Mouse (Mus musculus): ENCODE results near the gene Snn. TPM values are rescaled to one million over a fixed set of nuclear protein-coding genes. Genes with fewer than 3 reads are reported as not detected.

Gene Snn
- total RNA-seq, 1 experiment from 2014 or later: 16.3 TPM

DNA sequence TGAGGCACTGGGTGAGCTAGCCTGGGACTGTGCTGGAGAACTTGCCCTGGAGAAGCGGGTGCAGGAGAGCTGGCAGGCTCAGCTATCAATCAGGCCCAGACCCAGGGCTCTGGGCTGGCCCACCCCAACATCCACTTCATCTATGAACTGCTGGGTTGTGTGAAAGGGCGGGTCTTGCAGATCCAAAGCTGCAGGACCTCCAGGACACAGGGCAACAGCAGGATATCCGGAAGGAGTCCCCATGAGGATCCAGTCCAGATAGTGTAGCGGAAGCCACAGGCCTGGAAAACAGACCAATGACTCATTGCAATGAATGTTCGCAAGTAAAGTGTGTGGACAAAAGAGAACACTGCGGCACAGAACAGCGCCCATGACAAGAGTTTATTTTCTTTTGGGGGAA lies 14.3 kb upstream of the Snn start:
- DNase-seq: peak; percentile 32

- DNase-seq: no peak
Observed at GRCm38 (mm10) chr16:11047130-11047529, 13.6 kb upstream of the Snn start.

GRCm38 (mm10) chr16:11050226-11050625 lies 10.5 kb upstream of the Snn start:
- DNase-seq: no peak

GRCm38 (mm10) chr16:11051134-11051533 lies 9.6 kb upstream of the Snn start:
- no peak for DNase-seq

DNA sequence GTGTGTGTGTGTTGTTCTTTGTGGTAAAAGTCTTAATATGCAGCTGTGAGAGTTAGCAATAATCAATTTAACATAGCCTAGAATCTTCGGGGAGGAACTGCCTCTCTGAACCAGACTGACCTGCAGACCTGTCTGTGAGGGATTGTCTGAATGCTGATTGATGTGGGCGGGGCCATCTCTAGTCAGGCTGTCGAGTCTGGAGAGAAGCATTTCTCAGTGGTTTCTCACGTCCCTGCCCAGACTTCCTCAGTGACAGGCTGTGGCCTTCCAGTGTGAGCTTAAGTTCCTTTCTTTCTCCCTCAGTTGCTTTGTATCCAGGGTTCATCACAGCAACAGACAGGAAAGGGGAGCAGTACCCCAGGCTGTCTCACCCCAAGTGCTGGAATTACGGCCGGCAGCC lies 6.3 kb upstream of the Snn start:
- DNase-seq: no peak

- no peak for DNase-seq
Observed at GRCm38 (mm10) chr16:11054871-11055270, 5.9 kb upstream of the Snn start.

DNA sequence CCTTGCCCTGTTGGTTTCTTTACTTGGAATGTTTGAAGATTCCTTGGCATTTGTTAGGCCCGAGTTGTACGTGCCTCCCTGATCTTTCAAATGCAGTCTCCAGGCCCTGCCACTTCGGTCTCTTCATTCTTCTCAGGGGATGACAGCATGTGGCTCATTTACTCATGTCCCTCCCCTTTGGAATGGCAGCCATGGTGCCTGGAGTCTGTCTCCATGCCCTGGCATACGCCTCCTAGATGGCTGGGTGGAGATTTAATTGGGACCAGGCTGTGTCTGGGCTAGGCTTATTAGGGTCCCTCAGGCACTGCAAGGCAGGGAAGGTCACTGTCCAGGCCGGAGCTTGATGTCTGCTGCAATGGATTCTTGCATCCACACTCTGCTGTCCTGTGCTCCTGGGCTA lies 4.8 kb upstream of the Snn start:
- no peak for DNase-seq

DNA sequence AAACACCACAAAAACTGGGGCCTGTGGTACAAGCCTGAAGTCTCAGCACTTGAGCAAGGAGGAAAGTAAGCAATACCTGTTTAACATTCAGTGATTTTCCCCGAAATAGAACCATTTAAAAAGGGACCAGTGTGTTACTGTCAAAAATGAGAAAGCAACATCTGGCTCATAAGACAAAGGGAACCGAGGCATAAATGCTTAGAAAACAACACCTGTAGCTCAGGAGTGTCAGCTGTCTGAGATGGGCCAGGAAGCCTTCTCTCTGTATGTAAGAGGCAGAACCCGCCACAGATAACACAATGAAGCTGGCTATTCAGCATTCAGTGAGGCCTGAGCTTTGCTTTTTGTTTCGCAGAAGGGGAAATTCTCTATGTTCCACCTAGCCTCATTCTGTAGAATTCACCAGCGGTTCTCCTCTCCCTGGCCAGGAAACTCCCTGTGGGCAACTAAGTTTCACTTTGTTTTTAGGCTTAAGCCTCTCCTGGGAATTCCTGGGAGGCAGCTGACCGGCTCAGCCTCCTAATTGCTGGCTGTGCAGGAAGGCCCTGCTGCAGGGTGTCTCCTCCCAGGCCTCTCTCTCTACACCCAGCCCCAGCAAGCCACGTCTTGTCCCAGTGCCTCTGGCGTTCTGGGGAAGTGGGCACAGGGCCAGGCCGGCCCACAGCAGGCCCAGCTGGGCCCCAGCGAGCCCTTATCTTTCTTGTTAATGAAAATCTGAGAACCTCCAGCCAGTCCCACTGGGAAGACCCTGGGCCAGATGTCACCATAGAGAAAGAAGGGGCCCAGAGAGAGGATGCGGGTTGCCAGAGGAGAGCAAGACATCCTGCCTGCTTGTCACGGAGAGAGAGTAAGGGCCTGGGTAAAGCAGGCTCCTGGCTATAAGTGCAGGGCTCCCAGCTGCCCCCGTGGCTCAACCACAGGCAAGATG lies 2.3 kb downstream of the Snn start:
- DNase-seq: peak; percentile 89

DNA sequence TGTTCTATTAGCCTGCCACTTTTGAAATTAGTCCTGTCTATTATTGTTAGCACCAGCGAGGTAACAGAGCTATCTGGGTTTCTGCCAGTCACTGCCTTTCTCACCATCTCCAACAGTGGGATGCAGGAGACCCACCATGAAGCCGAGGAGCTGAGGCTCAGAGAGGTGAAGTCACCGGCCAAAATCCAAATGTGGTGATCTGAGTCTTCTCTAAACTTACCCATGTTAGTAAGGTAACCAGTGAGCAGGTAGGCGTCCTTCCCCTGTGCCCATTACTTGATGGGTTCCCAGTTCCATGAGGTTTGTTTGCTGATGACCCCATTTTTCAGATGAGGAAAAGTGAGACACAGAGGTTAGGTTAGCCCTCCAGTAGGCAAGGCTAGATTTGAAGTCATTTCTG lies 3.6 kb downstream of the Snn start:
- DNase-seq: no peak

- no peak for DNase-seq
Observed at GRCm38 (mm10) chr16:11064742-11065141, 4.0 kb downstream of the Snn start.

DNA sequence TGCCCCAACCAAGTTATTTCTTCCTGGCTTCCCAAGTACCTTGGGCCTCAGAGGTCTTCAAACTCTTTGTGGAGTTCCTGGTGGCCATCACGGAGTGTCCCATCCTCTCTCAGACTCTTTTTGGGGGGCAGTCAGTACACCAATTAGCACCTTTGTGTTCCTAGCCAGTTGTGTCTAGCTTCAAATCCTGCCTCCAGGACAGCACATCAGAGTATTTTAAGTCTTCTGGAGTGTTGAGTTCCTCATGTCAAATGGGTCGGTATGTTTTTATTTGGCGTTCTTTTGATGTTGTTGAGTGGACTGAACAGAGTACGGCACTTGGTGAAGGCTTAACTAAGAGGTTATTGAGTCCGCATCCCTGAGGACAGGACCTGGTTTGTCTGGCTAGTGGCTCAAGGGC lies 4.7 kb downstream of the Snn start:
- DNase-seq: no peak

GRCm38 (mm10) chr16:11066029-11066832 lies 5.5 kb downstream of the Snn start, which contains the start of gene Litaf:
Litaf (minus strand) TSS chr16:11066157.
- peak; percentile 99 for DNase-seq

DNA sequence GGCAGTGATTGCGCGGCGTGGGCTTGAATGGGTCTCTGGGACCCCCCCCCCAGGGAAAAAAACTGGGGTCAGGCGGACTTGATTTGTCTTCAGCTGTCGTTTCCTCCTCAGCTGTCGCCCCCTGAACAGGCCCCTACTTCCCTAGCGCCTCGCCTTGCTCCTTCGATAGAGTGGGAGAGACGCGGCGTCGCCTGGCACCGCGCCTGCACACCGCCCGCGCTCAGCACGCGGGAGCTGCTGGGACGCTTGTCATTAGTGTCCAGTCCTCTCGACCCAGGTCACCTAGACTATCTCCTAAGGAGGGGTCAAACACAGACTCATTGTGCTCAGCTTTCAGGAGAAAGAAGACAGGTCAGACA lies 6.1 kb downstream of the Snn start:
- DNase-seq: peak; percentile 68

DNA sequence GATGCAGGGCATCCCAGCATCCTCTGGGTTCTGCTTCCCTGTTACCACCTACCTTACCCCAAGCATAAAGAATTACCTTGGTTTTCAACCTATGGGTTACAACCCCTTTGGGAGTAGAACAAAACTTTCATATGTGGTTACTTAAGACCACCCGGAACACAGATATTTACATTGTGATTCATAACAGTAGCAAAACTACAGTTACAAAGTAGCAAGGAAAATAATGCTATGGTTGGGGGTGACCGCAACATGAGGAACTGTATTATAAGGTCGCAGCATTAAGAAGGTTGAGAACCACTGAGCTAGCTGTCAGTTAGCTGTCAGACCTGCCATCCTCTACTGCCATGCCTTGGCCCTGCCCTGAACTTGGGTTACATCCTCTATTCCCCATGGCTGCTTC lies 7.9 kb downstream of the Snn start:
- DNase-seq: no peak

- DNase-seq: no peak
Observed at GRCm38 (mm10) chr16:11069271-11069670, 8.5 kb downstream of the Snn start.

- DNase-seq: peak; percentile 50
Observed at GRCm38 (mm10) chr16:11069710-11070420, 9.1 kb downstream of the Snn start.

- DNase-seq: peak; percentile 58
Observed at GRCm38 (mm10) chr16:11071176-11071575, 10.4 kb downstream of the Snn start.

- no peak for DNase-seq
Observed at GRCm38 (mm10) chr16:11071887-11072286, 11.1 kb downstream of the Snn start.

GRCm38 (mm10) chr16:11072454-11072853 lies 11.7 kb downstream of the Snn start:
- DNase-seq: peak; percentile 76

GRCm38 (mm10) chr16:11073060-11073459 lies 12.3 kb downstream of the Snn start:
- peak; percentile 62 for DNase-seq

DNA sequence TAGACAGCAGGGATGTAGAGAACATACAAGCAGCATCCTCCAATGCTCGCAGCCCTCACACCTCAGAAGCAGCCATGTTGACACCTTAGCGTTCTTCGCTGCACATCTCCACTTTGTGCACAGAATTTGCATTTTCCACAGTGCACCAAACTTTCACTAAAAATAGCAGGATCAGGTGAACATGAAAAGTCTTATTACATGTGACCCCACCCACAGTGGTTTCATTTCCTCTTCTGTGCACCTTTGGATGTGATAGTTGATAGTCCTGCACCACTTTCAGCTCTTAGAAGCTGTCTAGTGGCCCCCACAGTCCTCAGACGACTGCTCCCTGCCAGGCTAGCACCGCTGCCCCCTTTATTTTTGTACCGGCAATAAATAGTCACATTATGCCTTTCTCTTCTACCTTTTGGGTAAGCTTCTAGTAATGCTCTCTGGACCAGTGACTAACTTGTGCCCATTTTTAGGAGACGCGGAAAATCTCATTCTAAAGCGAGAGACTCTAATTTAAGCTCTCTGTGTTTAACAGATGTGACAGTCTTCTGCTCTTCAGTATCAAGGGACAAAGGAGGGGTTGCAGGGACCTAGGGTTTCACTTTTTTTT lies 17.0 kb downstream of the Snn start:
- DNase-seq: no peak

DNA sequence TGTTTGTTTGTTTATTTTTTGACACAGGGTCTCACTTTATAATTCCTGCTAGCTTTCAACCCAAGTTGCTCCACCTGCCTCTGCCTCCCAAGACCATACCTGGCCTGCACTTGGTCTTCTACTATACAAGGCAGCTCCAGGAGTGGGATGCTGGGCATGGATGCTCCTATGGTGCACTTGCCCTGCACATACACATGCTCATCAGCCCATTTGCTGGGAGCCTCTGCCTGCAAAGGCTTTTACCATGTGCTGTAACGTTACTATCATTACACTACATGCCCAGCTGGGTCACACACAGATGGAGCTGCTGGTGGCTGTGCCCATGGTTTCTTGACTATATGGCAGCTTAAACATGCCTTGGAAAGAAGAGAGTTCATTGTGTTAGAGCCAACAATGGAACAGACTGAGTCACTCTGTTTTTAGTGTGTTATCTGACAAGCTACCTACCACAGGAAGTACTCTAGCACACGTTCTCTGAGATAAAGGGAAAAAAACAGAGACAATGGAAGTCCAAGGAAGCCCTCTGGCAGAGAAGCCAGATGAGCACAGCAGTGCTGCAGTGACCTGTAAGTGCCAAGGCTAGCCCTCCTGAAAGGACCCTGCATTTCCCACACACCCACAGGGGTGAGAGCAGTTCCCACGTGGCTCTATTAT lies 17.6 kb downstream of the Snn start:
- no peak for DNase-seq
